Mouse (Mus musculus) urinary bladder, postnatal 4 days (tissue): ENCODE measurements at regions not wholly inside any gene's neighbourhood (a gene's known extent, or its start where the extent isn't known, plus 50 kb on each side); places are given as distances from the start of the nearest gene placed in this dataset.

Source experiments
- DNase-seq, 2 experiments: peaks; one replicate each; pipeline ENCODE4 v3.0.0; 2021 to 2022; ENCODE audit warnings: low spot score in 2 of 2

DNA sequence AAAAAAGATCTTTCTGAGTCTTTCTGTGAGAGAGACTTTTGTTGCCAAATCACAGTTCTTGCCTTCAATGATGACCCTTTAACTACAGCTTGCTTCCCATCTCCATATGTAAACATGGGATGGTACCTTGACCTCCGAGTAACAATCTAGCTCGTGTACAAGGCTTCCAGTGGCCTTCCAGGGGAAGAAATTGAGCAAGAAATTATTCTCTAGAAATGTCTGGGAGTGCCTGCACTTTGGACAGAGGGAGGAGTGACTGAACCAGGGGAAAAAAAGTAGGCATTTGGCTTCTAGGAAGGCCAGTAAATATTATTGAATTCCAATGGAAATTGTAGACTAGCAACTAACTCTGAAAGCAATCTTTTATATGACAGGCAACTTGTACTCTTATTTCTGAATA lies 287.8 kb upstream of the Mpdz start:
- no peak for DNase-seq

DNA sequence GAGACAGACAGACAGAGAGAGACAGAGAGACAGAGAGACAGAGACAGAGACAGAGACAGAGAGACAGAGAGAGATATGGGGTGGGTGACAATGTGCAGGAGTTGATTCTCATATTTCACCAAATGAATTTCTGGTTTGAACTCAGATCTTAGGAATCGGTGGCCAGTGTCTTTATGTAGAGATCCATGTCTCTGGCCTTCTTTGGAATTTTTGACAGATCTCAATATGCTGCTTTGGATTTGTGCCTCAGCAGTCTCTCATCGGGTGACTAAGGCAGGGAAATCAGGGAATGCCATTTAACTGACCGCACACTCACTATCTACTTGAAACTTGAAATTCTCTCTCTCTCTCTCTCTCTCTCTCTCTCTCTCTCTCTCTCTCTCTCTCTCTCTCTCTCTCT lies 286.3 kb upstream of the Mpdz start:
- DNase-seq, result no peak

- no peak for DNase-seq
Observed at GRCm38 (mm10) chr4:81727735-81728581, 285.3 kb upstream of the Mpdz start.

- DNase-seq, result no peak
Observed at GRCm38 (mm10) chr4:81726761-81727723, 284.4 kb upstream of the Mpdz start.

GRCm38 (mm10) chr4:81724751-81725150 lies 282.1 kb upstream of the Mpdz start:
- no peak for DNase-seq

DNA sequence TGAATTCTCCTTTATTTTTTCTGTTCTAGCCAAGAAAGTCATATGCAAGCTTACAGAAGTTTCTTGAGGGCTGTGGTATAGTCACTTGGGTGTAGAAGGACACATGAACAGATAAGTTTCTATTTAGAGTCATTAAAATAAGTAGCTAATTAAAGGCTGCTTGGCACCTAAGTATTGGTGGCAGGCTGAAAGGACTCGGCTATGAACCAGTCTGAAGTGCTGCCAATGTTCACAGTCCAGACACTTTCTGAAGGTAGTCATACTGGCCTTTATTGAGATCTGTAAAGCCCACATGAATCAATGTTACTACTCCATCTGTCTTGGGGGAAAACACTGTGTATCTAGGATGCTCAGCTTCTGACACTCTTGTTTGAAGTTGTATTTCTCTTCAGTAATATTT lies 269.8 kb upstream of the Mpdz start:
- DNase-seq, result no peak

GRCm38 (mm10) chr4:81695182-81695581 lies 252.6 kb upstream of the Mpdz start:
- DNase-seq, result no peak

- DNase-seq, result no peak
Observed at GRCm38 (mm10) chr4:81677205-81677604, 234.6 kb upstream of the Mpdz start.

GRCm38 (mm10) chr4:81674871-81675270 lies 232.3 kb upstream of the Mpdz start:
- no peak for DNase-seq

DNA sequence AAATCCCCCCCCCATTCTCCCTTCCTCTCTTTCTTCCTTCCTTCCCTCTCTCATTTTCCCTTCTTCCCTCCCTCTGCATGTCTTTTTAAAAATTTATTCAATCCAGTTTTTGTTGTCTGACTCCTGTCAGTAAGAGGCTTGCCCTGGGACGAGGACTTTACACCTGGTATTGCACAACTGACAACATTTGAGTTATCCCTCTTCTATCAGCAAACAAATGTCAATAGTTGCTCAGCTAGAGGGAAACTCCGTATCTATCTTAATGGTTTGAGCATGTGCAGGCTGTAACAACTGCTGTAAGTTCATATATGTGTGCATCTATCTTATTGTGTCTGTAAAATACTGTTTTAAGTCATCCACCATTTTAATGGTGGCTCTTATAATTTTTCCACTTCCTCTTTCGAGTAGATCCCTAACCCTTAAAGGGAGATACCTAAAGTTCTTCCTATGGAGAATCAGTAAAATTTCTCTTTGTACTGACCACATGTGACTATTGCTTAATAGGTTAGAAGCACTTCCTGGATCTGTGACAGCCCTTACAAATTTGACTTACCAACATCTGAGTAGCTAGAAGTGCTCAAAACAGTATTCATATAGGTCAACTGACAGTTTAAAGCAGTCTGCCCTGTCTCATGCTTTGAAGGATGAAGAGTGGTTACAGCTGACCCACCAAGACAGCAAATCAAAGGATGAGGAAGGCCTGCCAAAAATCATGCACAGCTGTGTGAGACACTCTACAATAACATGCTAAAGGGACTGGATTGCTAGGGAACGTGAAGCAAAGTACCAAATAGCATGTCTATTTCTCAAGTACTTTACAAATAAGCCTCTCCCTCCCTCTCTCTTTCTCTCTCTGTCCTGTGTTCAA lies 231.0 kb upstream of the Mpdz start:
- DNase-seq, result no peak

GRCm38 (mm10) chr4:81671986-81672385 lies 229.4 kb upstream of the Mpdz start:
- no peak for DNase-seq

- DNase-seq, result peak; percentile 34 to 68
Observed at GRCm38 (mm10) chr4:81669181-81669580, 226.6 kb upstream of the Mpdz start.

DNA sequence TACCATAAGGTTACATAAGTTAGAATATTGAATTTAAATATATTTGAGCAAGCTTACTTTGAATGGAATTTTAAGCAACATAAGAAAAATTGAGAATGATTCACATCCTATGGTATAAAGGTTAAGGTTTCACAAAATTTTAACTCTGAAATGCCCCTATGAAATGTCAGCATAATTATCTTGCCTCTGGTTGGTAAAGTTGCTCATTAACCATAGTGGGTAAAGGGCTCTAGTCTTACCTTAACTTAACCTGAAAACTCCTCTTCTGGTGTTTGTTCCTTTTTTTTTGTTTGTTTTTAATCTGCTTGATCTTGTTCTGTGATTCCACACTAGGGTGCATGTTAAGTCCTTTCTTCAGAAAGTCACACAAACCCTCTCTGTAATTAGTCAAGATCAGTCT lies 218.5 kb upstream of the Mpdz start:
- DNase-seq, result no peak

- no peak for DNase-seq
Observed at GRCm38 (mm10) chr4:81628496-81628828, 185.8 kb upstream of the Mpdz start.

- no peak for DNase-seq
Observed at GRCm38 (mm10) chr4:81627714-81628495, 185.3 kb upstream of the Mpdz start.

- no peak for DNase-seq
Observed at GRCm38 (mm10) chr4:81625348-81625934, 182.8 kb upstream of the Mpdz start.

- DNase-seq, result no peak
Observed at GRCm38 (mm10) chr4:81624111-81624510, 181.5 kb upstream of the Mpdz start.

GRCm38 (mm10) chr4:81621391-81622137 lies 178.9 kb upstream of the Mpdz start:
- DNase-seq, result peak in 1 of 2 experiments; percentile 17

GRCm38 (mm10) chr4:81617191-81617590 lies 174.6 kb upstream of the Mpdz start:
- DNase-seq, result no peak

GRCm38 (mm10) chr4:81611191-81611590 lies 168.6 kb upstream of the Mpdz start:
- DNase-seq, result no peak
